ENCODE assay signal across 13 mouse cellular contexts in the genomic region with DNA sequence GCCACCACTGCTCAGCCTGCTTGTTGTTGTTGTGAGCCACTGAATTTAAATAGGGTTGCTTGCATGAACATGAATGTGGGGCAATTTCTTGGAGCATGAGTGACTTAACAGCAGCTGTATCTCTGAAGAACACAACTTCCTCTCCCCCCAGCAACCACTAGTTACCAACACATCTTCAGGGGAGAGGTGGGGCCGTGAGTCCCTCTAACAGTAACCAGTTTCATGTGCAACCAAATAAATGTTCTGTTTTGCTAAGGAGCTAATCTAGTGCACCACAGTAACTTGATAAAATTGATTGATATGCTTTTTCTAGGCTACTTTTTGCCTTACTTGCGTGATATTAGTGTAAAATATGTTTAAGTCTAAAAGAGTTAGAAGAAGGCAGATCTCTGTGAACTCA. TPM values are rescaled to one million over a fixed set of nuclear protein-coding genes. Genes with fewer than 3 reads are reported as not detected.
"Had no signal": no experiment of that assay in that cellular context is flagged by ENCODE, and none has a peak within 500 bp of the region (broad histone marks: within the 10 kb centered on the region; RNA-seq: fewer than 3 reads in every experiment).

No protein-coding gene starts in this region.

- DNase-seq: kidney, adult 2 months; kidney, postnatal 14 days; liver, embryonic 13.5 days; lung, adult 18-20 months; thymus, postnatal 36 days had no signal

- ATAC-seq: intestine, embryonic 16.5 days; midbrain, embryonic 15.5 days had no signal

RNA-seq across cellular contexts. Expression of gene Gm28051, which starts 42.0 kb away (rescaled TPM):
- total RNA-seq: layer of hippocampus, adult 8-10 months; layer of hippocampus, postnatal 25 days; left cerebral cortex, adult 8-10 months; left cerebral cortex, postnatal 25 days; monocyte, adult 5-6 weeks; neutrophil, adult 5-6 weeks had no signal
